Mouse (Mus musculus) thymus, postnatal 25 days (tissue): Measurements from ENCODE around the gene Lrrc75a.
A peak's percentile ranks its signal among the peaks of the same experiment; 100 is the strongest.

Experiments used
- DNase-seq: peaks from one replicate; pipeline ENCODE4 v3.0.0; 2022

Lrrc75a gene

GRCm38 (mm10) chr11:62589391-62589790 lies 58.9 kb downstream of the Lrrc75a start:
- no peak for DNase-seq

GRCm38 (mm10) chr11:62587034-62587433 lies 61.3 kb downstream of the Lrrc75a start:
- DNase-seq: no peak

GRCm38 (mm10) chr11:62584671-62585206 lies 63.6 kb downstream of the Lrrc75a start:
- DNase-seq: no peak

GRCm38 (mm10) chr11:62583031-62583430 lies 65.3 kb downstream of the Lrrc75a start:
- DNase-seq: no peak

- DNase-seq: peak; percentile 83
Measured at GRCm38 (mm10) chr11:62576530-62577152, 71.7 kb downstream of the Lrrc75a start.

GRCm38 (mm10) chr11:62575659-62576438 lies 72.5 kb downstream of the Lrrc75a start:
- peak; percentile 54 for DNase-seq

- peak; percentile 92 for DNase-seq
Measured at GRCm38 (mm10) chr11:62575297-62575658, 73.0 kb downstream of the Lrrc75a start.

- no peak for DNase-seq
Measured at GRCm38 (mm10) chr11:62574703-62575085, 73.6 kb downstream of the Lrrc75a start.

- DNase-seq: peak; percentile 84
Measured at GRCm38 (mm10) chr11:62573959-62574702, 74.2 kb downstream of the Lrrc75a start, which contains the start of gene Trpv2. Gene Trpv2, plus strand, starts transcription at chr11:62574486.

GRCm38 (mm10) chr11:62568300-62568699 lies 80.0 kb downstream of the Lrrc75a start:
- no peak for DNase-seq

- no peak for DNase-seq
Measured at GRCm38 (mm10) chr11:62566211-62566610, 82.1 kb downstream of the Lrrc75a start.

GRCm38 (mm10) chr11:62565747-62566146 lies 82.6 kb downstream of the Lrrc75a start:
- no peak for DNase-seq

GRCm38 (mm10) chr11:62563590-62563989 lies 84.7 kb downstream of the Lrrc75a start:
- no peak for DNase-seq

- peak; percentile 15 for DNase-seq
Measured at GRCm38 (mm10) chr11:62560463-62561016, 87.8 kb downstream of the Lrrc75a start.

- no peak for DNase-seq
Measured at GRCm38 (mm10) chr11:62558961-62559646, 89.2 kb downstream of the Lrrc75a start.

- no peak for DNase-seq
Measured at GRCm38 (mm10) chr11:62558152-62558551, 90.2 kb downstream of the Lrrc75a start.

GRCm38 (mm10) chr11:62557205-62557604 lies 91.1 kb downstream of the Lrrc75a start:
- DNase-seq: no peak

GRCm38 (mm10) chr11:62555896-62556412 lies 92.4 kb downstream of the Lrrc75a start:
- DNase-seq: no peak

- DNase-seq: no peak
Measured at GRCm38 (mm10) chr11:62554934-62555517, 93.3 kb downstream of the Lrrc75a start.
